Mouse (Mus musculus) ES-E14 (cell line): ENCODE measurements around the gene Gm11627. TPM values are rescaled to one million over a fixed set of nuclear protein-coding genes. Genes with fewer than 3 reads are reported as not detected.

ENCODE experiments used
- DNase-seq: peaks from one replicate; pipeline ENCODE4 v3.0.0-alpha.2; 2013; ENCODE audit warnings: low read depth, low spot score
- H3K27ac ChIP-seq: 2 replicates; pipeline ENCODE4 v1.5.1; 2012; ENCODE audit warnings: low read depth, mild to moderate bottlenecking, low read length, moderate library complexity, mixed read lengths; ENCODE audit not compliant: poor library complexity, insufficient read depth, severe bottlenecking
- H3K36me3 ChIP-seq: 2 replicates; pipeline ENCODE4 v1.6.1; 2012; ENCODE audit warnings: mild to moderate bottlenecking, low read length, moderate library complexity, mixed read lengths; ENCODE audit not compliant: control insufficient read depth, poor library complexity, insufficient read depth, severe bottlenecking
- H3K4me1 ChIP-seq, 2 experiments: fragments of 150-350 bp in 1 of 2; sonication (generic) in 1 of 2; 2 replicates each; pipeline ENCODE4 v1.6.1; 2012; ENCODE audit warnings: low read length in 2 of 2, mild to moderate bottlenecking in 1 of 2, mixed read lengths in 1 of 2; ENCODE audit not compliant: control insufficient read depth in 2 of 2, insufficient read depth in 2 of 2, poor library complexity in 1 of 2
- H3K4me3 ChIP-seq, 2 experiments: fragments of 150-350 bp in 1 of 2; sonication (generic) in 1 of 2; 2 replicates each; pipeline ENCODE4 v1.5.1; 2012; ENCODE audit warnings: low read length in 2 of 2, low read depth in 1 of 2, mild to moderate bottlenecking in 1 of 2, mixed read lengths in 1 of 2; ENCODE audit not compliant: insufficient read depth in 1 of 2, poor library complexity in 1 of 2, severe bottlenecking in 1 of 2
- H3K9ac ChIP-seq: 2 replicates; pipeline ENCODE4 v1.6.1; 2012; ENCODE audit warnings: low read depth, mild to moderate bottlenecking, low read length, mixed read lengths; ENCODE audit not compliant: poor library complexity, insufficient read depth, severe bottlenecking
- H3K9me3 ChIP-seq: fragments of 150-350 bp; sonication (generic); 2 replicates; pipeline ENCODE4 v1.6.1; 2012; ENCODE audit warnings: low read depth, mild to moderate bottlenecking, low read length; ENCODE audit not compliant: control insufficient read depth, insufficient read depth
- CHD2 ChIP-seq: IDR thresholded peaks from 2 replicates; pipeline ENCODE4 v1.6.1; 2014; ENCODE audit warnings: mild to moderate bottlenecking, low read depth, low read length, inconsistent platforms
- HCFC1 ChIP-seq: IDR thresholded peaks from 2 replicates; pipeline ENCODE4 v1.6.1; 2012; ENCODE audit warnings: low read length, inconsistent platforms, borderline replicate concordance; ENCODE audit not compliant: insufficient read depth
- MAFK ChIP-seq: IDR thresholded peaks from 2 replicates; pipeline ENCODE4 v1.6.1; 2014; ENCODE audit warnings: mild to moderate bottlenecking, low read depth, low read length, inconsistent platforms; ENCODE audit not compliant: insufficient read depth
- ZC3H11A ChIP-seq: IDR thresholded peaks from 2 replicates; pipeline ENCODE4 v1.6.1; 2012; ENCODE audit warnings: low read depth, mild to moderate bottlenecking, inconsistent platforms, low read length, borderline replicate concordance
- ZNF384 ChIP-seq: IDR thresholded peaks from 2 replicates; pipeline ENCODE4 v1.6.1; 2012; ENCODE audit warnings: low read depth, low read length, inconsistent platforms
- in situ Hi-C, 2 experiments: fragments of 600-800 bp; cut with MboI; formaldehyde crosslinking; loops; one replicate each; pipeline ENCODE4 v1.15.1; 2025; ENCODE audit warnings: low sequenced_read_pairs in 2 of 2, inconsistent platforms in 1 of 2; ENCODE audit not compliant: unreplicated experiment in 2 of 2
- total RNA-seq: library from RNA; depleted of rRNA; stranded (reverse); fragments of 300-350 nt; gene quantifications from 2 replicates; pipeline ENCODE4 v1.2.3, GENCODE M21; 2012

The Gm11627 gene
- total RNA-seq, 1 experiment = 7.5 TPM

- H3K4me3 ChIP-seq = peak overlapping the region in 1 of 2 experiments; percentile 64; a peak in 1 of 4 replicates
- H3K27ac ChIP-seq = peak overlapping the region; percentile 89
- no peaks in the 10 kb centered on the region for H3K36me3 ChIP-seq
- TF ChIP-seq HCFC1 (no peak), MAFK (no peak), ZNF384 (no peak), CHD2 (no peak), ZC3H11A (no peak)
- H3K9me3 ChIP-seq = no peaks in the 10 kb centered on the region
- DNase-seq = no peak
- H3K9ac ChIP-seq = peak overlapping the region; percentile 57; the same call in 1 of the 2 replicates
- H3K4me1 ChIP-seq = peaks cover 13 to 35% of the 10 kb centered on the region in 2 experiments
- in situ Hi-C loops = no loop called here
Observed at GRCm38 (mm10) chr11:102580034-102580330, 721 bp upstream of the Gm11627 start.

GRCm38 (mm10) chr11:102578341-102579118 is 731 bp downstream of the Gm11627 start:
- in situ Hi-C loops = no loop called here
- H3K4me1 ChIP-seq = peaks cover 13 to 32% of the 10 kb centered on the region in 2 experiments
- peak overlapping the region; percentile 89 for H3K27ac ChIP-seq
- no peaks in the 10 kb centered on the region for H3K9me3 ChIP-seq
- H3K9ac ChIP-seq = peak overlapping the region; percentile 66; the same call in 1 of the 2 replicates
- no peaks in the 10 kb centered on the region for H3K36me3 ChIP-seq
- DNase-seq = peak; percentile 96
- H3K4me3 ChIP-seq = peak overlapping the region; percentile 55 to 64
- TF ChIP-seq HCFC1 (peak; percentile 61), MAFK (no peak), CHD2 (no peak), ZC3H11A (no peak), ZNF384 (peak; percentile 79)

GRCm38 (mm10) chr11:102576050-102576754 is 3.1 kb downstream of the Gm11627 start:
- H3K4me3 ChIP-seq = no peak overlapping the region
- H3K36me3 ChIP-seq = no peaks in the 10 kb centered on the region
- no peaks in the 10 kb centered on the region for H3K9me3 ChIP-seq
- H3K4me1 ChIP-seq = peaks cover 3 to 25% of the 10 kb centered on the region in 2 experiments; a peak in 3 of 4 replicates
- in situ Hi-C loops = no loop called here
- DNase-seq = no peak
- H3K9ac ChIP-seq = no peak overlapping the region
- no peak overlapping the region for H3K27ac ChIP-seq
- no peak for TF ChIP-seq ZC3H11A

- Histone ChIP-seq H3K27ac (no peak overlapping the region), H3K4me1 (peaks cover 3 to 17% of the 10 kb centered on the region in 2 experiments; a peak in 3 of 4 replicates), H3K9ac (no peak overlapping the region), H3K4me3 (no peak overlapping the region), H3K36me3 (no peaks in the 10 kb centered on the region), H3K9me3 (no peaks in the 10 kb centered on the region)
- DNase-seq = no peak
- TF ChIP-seq ZNF384 (no peak), CHD2 (no peak), ZC3H11A (no peak), HCFC1 (no peak), MAFK (no peak)
- in situ Hi-C loops = no loop called here
Observed at GRCm38 (mm10) chr11:102575034-102575433, 4.2 kb downstream of the Gm11627 start.
